Mouse (Mus musculus): ENCODE results near the gene Arid5b. TPM values are rescaled to one million over a fixed set of nuclear protein-coding genes. Genes with fewer than 3 reads are reported as not detected.

Gene Arid5b
- total and polyA plus RNA-seq, 2 experiments from 2014 or later = 11.4 to 14.5 TPM

- Histone ChIP-seq H3K9ac (replicated peaks; ENCODE audit: low read depth, low read length) (no peak overlapping the region), H3K4me3 (ENCODE audit: low read depth, low read length) (no peak overlapping the region), H3K4me1 (ENCODE audit: control insufficient read depth, insufficient read depth) (peaks cover 4% of the 10 kb centered on the region; the same call in 1 of the 2 replicates), H3K36me3 (replicated peaks; ENCODE audit: control insufficient read depth, insufficient read depth, low read length) (no peaks in the 10 kb centered on the region), H3K27me3 (ENCODE audit: control insufficient read depth, insufficient read depth, low read length) (no peaks in the 10 kb centered on the region), H3K9me3 (replicated peaks; ENCODE audit: control insufficient read depth, low read length) (no peaks in the 10 kb centered on the region), H3K27ac (ENCODE audit: low read depth) (0 out of 2 replicates have a peak overlapping the region, but pooled peaks have one; percentile 4), H3K4me2 (ENCODE audit: low read depth, low read length) (no peak overlapping the region)
- DNase-seq (ENCODE audit: low spot score) = peak; percentile 50
- 61% methylated on average over 18 of the region's 18 CpGs for whole genome bisulfite sequencing
- TF ChIP-seq EP300 (IDR thresholded peaks at IDR 0.05; ENCODE audit: low read depth) (no peak), CTCF (IDR thresholded peaks at IDR 0.05; ENCODE audit: low read depth) (no peak)
- peak; percentile 40; the same call in 1 of the 2 replicates for ATAC-seq (ENCODE audit: insufficient read depth, low read depth)
These were observed 133.1 kb downstream of the Arid5b start for GRCm38 (mm10) chr10:68145286-68145950.

GRCm38 (mm10) chr10:68142501-68142900 is 136.0 kb downstream of the Arid5b start:
- H3K4me1 ChIP-seq (ENCODE audit: control insufficient read depth, insufficient read depth) = peaks cover 14% of the 10 kb centered on the region; the same call in 1 of the 2 replicates
- no peak overlapping the region for H3K4me2 ChIP-seq (ENCODE audit: low read depth, low read length)
- no peak for ATAC-seq (ENCODE audit: insufficient read depth, low read depth)
- no peak for DNase-seq (ENCODE audit: low spot score)
- H3K27me3 ChIP-seq (ENCODE audit: control insufficient read depth, insufficient read depth, low read length) = no peaks in the 10 kb centered on the region
- H3K9me3 ChIP-seq (replicated peaks; ENCODE audit: control insufficient read depth, low read length) = no peaks in the 10 kb centered on the region
- H3K4me3 ChIP-seq (ENCODE audit: low read depth, low read length) = no peak overlapping the region
- 81% methylated on average over 4 of the region's 4 CpGs for WGBS
- H3K9ac ChIP-seq (replicated peaks; ENCODE audit: low read depth, low read length) = no peak overlapping the region
- TF ChIP-seq CTCF (IDR thresholded peaks at IDR 0.05; ENCODE audit: low read depth) (no peak), EP300 (IDR thresholded peaks at IDR 0.05; ENCODE audit: low read depth) (no peak)
- no peaks in the 10 kb centered on the region for H3K36me3 ChIP-seq (replicated peaks; ENCODE audit: control insufficient read depth, insufficient read depth, low read length)
- no peak overlapping the region for H3K27ac ChIP-seq (ENCODE audit: low read depth)

GRCm38 (mm10) chr10:68141567-68141966 is 137.0 kb downstream of the Arid5b start:
- Histone ChIP-seq H3K4me1 (ENCODE audit: control insufficient read depth, insufficient read depth) (peaks cover 19% of the 10 kb centered on the region), H3K27ac (ENCODE audit: low read depth) (no peak overlapping the region), H3K27me3 (ENCODE audit: control insufficient read depth, insufficient read depth, low read length) (no peaks in the 10 kb centered on the region), H3K36me3 (replicated peaks; ENCODE audit: control insufficient read depth, insufficient read depth, low read length) (no peaks in the 10 kb centered on the region), H3K9ac (replicated peaks; ENCODE audit: low read depth, low read length) (no peak overlapping the region), H3K4me3 (ENCODE audit: low read depth, low read length) (no peak overlapping the region), H3K4me2 (ENCODE audit: low read depth, low read length) (no peak overlapping the region), H3K9me3 (replicated peaks; ENCODE audit: control insufficient read depth, low read length) (no peaks in the 10 kb centered on the region)
- TF ChIP-seq EP300 (IDR thresholded peaks at IDR 0.05; ENCODE audit: low read depth) = no peak
- no peak for TF ChIP-seq CTCF (IDR thresholded peaks at IDR 0.05; ENCODE audit: low read depth)
- WGBS = 92% methylated on average over 7 of the region's 7 CpGs
- no peak for ATAC-seq (ENCODE audit: insufficient read depth, low read depth)
- DNase-seq (ENCODE audit: low spot score) = no peak

DNA sequence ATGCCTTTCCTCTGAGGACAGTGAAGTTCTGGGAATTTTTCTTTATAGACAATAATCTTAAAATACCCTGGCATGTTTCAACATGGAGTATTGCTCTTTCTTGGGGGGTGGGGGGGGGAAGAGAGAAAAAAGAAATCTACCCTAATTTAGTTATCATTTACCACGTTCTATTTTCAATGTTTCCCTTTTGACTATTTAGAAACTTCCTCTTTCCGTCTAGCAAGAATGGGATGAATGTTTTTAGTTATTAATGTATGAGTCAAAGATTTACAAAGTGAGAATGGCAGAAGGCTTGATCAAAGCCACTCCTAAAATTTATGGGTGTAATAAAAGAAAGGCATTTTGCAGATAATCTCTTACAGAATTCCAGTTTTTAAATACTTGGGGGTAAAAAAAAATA is 137.7 kb downstream of the Arid5b start:
- WGBS = 29% methylated on average over 2 of the region's 2 CpGs
- no peak for TF ChIP-seq EP300 (IDR thresholded peaks at IDR 0.05; ENCODE audit: low read depth)
- TF ChIP-seq CTCF (IDR thresholded peaks at IDR 0.05; ENCODE audit: low read depth) = no peak
- no peak overlapping the region for H3K27ac ChIP-seq (ENCODE audit: low read depth)
- no peaks in the 10 kb centered on the region for H3K36me3 ChIP-seq (replicated peaks; ENCODE audit: control insufficient read depth, insufficient read depth, low read length)
- no peak overlapping the region for H3K9ac ChIP-seq (replicated peaks; ENCODE audit: low read depth, low read length)
- H3K4me1 ChIP-seq (ENCODE audit: control insufficient read depth, insufficient read depth) = peaks cover 16% of the 10 kb centered on the region
- H3K4me2 ChIP-seq (ENCODE audit: low read depth, low read length) = no peak overlapping the region
- no peaks in the 10 kb centered on the region for H3K9me3 ChIP-seq (replicated peaks; ENCODE audit: control insufficient read depth, low read length)
- H3K4me3 ChIP-seq (ENCODE audit: low read depth, low read length) = no peak overlapping the region
- ATAC-seq (ENCODE audit: insufficient read depth, low read depth) (no peak), DNase-seq (ENCODE audit: low spot score) (no peak)
- H3K27me3 ChIP-seq (ENCODE audit: control insufficient read depth, insufficient read depth, low read length) = no peaks in the 10 kb centered on the region

GRCm38 (mm10) chr10:68140306-68140705 is 138.2 kb downstream of the Arid5b start:
- H3K4me3 ChIP-seq (ENCODE audit: low read depth, low read length) = no peak overlapping the region
- no peaks in the 10 kb centered on the region for H3K27me3 ChIP-seq (ENCODE audit: control insufficient read depth, insufficient read depth, low read length)
- TF ChIP-seq CTCF (IDR thresholded peaks at IDR 0.05; ENCODE audit: low read depth) = no peak
- no peak for TF ChIP-seq EP300 (IDR thresholded peaks at IDR 0.05; ENCODE audit: low read depth)
- H3K27ac ChIP-seq (ENCODE audit: low read depth) = peak overlapping the region; percentile 44; the same call in 1 of the 2 replicates
- no peak for DNase-seq (ENCODE audit: low spot score)
- no peak overlapping the region for H3K4me2 ChIP-seq (ENCODE audit: low read depth, low read length)
- H3K36me3 ChIP-seq (replicated peaks; ENCODE audit: control insufficient read depth, insufficient read depth, low read length) = no peaks in the 10 kb centered on the region
- peaks cover 16% of the 10 kb centered on the region for H3K4me1 ChIP-seq (ENCODE audit: control insufficient read depth, insufficient read depth)
- no peak for ATAC-seq (ENCODE audit: insufficient read depth, low read depth)
- 67% methylated on average over 6 of the region's 6 CpGs for WGBS
- H3K9ac ChIP-seq (replicated peaks; ENCODE audit: low read depth, low read length) = no peak overlapping the region
- H3K9me3 ChIP-seq (replicated peaks; ENCODE audit: control insufficient read depth, low read length) = no peaks in the 10 kb centered on the region

GRCm38 (mm10) chr10:68138123-68138522 is 140.4 kb downstream of the Arid5b start:
- H3K4me1 ChIP-seq (ENCODE audit: control insufficient read depth, insufficient read depth) = peaks cover 35% of the 10 kb centered on the region
- H3K27ac ChIP-seq (ENCODE audit: low read depth) = no peak overlapping the region
- H3K36me3 ChIP-seq (replicated peaks; ENCODE audit: control insufficient read depth, insufficient read depth, low read length) = peaks cover 9% of the 10 kb centered on the region
- WGBS = 92% methylated on average over 5 of the region's 5 CpGs
- DNase-seq (ENCODE audit: low spot score) = no peak
- H3K9ac ChIP-seq (replicated peaks; ENCODE audit: low read depth, low read length) = no peak overlapping the region
- H3K4me3 ChIP-seq (ENCODE audit: low read depth, low read length) = no peak overlapping the region
- ATAC-seq (ENCODE audit: insufficient read depth, low read depth) = no peak
- no peak overlapping the region for H3K4me2 ChIP-seq (ENCODE audit: low read depth, low read length)
- no peak for TF ChIP-seq CTCF (IDR thresholded peaks at IDR 0.05; ENCODE audit: low read depth)
- no peak for TF ChIP-seq EP300 (IDR thresholded peaks at IDR 0.05; ENCODE audit: low read depth)
- H3K9me3 ChIP-seq (replicated peaks; ENCODE audit: control insufficient read depth, low read length) = no peaks in the 10 kb centered on the region
- no peaks in the 10 kb centered on the region for H3K27me3 ChIP-seq (ENCODE audit: control insufficient read depth, insufficient read depth, low read length)

All from heart, postnatal 0 days (tissue).